Mouse (Mus musculus): ENCODE data around the gene Vamp1.
"Not testable (repeated sequence)": the region's sequence is repeated elsewhere in the genome, so short reads cannot be mapped to it uniquely, and the experiment has no call there.

Gene Vamp1

DNA sequence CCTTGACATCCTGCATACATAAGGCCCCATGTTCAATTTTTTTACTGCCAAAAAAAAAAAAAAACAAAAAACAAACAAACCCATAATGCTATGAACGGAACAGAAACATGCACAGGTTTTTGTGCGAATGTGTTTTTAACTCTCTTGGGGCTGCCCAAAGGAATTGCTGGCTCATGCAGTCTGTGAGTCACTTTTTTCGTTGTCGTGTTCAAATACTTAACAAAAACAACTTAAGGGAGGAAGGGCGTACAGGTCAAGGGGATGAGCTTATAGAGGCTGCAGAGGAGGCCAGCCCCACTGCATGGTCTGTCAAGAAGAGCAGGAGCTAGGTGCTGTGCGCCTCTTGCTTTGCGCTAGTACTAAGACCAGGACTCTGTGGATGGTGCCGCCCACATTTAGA lies 37.4 kb downstream of the Vamp1 start:
- no peak for DNase-seq

DNA sequence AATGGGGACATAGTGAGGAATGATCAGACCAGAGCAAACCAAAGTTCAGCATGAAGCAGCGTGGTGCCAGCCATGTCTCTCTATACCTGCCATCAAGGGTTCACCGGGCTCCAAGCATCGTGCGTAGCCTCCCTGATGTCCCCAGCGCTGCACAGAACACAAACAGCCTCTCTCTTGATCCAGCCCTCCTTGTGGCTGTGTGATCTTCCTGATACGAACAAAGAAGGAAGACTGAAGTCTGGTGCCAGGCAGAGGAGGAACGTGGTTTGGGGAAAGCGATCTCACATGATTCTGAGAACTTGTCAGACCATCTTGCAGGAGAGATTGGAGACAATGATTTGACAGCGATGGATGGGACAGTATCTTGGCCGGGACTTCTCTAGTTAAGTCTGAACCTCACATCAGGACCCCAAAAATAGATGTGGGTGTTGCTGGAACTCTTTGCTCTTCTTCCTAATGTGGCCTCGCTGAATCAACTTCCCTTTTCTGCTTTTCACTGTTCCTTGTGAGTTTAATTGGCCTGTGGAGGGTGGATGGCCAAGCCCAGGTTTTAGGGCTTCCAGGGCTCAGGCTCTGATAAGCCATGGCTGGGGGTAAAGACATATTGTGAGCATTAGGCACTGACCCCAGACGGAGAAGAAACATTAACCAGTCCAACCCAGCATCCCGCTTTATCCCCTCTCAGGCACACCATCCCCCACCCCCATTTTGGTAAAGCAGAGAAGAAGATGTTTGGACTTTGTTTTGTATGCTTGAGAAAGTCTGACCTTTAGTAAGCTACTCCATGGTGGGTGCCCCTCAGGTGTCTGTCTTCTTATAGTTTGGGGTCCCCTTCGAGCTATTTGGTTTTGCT lies 38.7 kb downstream of the Vamp1 start:
- DNase-seq, result no peak

DNA sequence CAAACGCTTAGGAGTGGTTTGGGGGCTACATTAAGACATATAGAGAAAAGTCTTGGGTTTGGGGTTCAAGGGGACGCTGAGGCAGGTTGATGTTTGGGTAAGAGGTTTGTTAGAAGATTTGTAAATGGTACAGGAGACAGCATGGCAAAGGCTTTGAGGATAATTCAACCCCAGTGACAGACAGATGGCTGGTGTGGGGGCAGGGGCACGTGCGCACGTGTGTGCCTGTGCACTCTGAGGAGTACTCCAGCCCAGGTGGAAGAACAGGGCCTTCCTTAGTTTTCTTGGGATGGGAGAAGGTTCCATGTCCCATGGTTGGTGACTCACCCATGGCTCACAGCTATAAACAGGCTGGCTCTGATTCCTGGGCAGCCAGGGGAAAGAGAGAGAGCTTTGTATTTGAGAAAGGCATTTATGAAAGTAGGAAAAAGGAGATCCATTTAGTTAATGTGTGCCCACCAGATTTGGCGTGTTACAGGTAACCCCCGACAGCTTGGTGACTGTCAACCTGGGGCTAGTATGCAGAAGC lies 40.2 kb downstream of the Vamp1 start:
- no peak for DNase-seq

DNA sequence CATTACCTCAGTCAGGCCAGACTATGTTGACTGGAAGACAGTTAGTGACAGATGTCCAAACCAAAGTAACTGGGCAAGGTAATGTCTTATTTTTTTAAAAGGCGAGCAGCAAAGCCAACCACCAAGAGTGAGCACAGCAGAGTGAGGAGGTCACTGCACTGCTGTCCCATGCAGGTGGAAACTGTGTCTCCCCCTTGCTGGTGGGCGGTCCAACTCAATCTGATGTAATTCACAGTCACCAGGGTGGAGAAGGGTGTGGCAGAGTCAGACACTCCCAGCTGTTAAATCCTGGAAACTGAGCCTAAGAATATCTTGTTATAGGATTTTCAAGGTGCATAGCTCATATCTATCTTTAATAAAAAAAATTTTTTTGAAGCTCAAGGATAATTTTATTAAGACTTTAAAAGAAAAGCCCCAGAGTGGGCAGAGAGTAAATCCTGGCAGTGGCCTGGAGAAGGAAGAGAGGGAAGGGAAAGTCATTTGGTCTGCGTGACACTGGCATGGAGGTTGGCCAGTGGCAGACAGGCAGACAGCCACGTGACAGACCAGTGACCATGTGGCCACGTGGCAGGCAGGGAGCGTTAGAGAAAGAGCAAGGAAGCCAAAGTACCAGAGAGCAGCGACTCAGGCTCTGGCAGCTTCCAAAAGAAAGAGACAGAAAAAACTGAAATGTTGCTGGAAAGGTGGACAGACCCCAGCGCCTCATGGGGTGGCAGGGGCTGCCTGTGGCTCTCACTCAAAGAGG lies 41.0 kb downstream of the Vamp1 start:
- DNase-seq, result peak; percentile 47

DNA sequence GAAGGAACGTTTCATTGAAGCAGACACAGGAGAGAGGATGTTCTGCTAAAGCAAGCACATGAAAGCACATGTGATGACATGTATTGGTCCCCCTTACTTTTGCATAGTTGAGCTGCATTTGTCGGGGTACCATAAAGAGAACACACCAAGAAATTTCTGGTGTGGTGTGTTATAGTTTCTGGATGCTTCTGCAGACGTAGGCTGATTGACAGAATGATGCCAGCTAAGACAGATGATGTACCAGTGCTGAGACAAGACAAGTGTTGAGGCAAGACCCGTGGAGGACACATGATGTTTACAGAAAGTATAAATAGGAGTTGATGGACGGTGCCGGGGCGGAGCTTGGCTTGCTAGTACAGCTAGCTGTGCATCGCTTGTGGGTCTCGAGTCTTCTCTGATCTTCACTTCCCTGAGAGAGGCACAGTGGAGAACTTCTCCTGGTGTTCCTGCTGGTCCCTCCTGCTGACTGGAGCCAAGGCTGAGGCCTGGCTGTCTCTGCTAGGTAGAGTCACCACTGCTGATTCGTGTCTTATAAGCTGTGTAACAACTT lies 44.7 kb downstream of the Vamp1 start:
- DNase-seq, result no peak

DNA sequence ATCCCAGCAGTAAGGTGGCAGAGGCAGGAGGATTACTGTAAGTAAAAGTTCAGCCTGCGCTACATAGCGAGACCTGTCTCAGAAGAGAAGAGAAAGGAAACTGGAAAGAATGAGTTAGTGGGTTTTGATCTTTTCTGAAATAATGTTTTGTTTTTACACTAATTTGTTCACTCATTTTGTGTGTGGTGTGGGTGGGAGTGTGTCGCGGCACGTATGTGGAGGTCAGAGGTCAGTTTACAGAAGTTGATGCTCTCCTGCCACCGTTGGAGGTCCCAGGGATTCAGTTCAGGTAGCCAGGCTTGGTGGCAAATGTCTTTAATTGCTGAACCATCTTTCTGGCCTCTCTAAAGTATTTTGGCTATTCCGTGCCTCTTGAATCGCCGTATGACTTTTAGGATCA lies 48.9 kb downstream of the Vamp1 start:
- DNase-seq, result no peak

DNA sequence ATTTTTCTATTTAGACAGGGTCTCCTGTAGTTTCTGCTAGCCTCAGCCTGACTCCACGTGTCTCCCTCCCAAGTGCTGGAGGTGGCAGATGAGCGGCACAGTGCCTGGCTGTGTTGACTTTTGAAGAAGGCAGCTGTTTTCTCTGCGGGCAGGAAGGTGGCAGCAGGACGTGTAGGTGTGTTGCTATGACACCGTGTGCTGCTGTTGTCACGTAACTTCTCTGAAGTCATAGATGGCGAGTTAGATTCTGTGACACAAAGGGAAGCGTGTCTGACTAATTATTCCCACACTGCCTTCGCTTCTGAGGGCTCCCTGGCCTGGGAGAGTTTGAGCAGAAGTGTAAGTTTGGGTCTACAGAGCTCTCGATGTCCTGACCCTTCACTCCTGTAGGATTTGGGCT lies 49.9 kb downstream of the Vamp1 start:
- no peak for DNase-seq

DNA sequence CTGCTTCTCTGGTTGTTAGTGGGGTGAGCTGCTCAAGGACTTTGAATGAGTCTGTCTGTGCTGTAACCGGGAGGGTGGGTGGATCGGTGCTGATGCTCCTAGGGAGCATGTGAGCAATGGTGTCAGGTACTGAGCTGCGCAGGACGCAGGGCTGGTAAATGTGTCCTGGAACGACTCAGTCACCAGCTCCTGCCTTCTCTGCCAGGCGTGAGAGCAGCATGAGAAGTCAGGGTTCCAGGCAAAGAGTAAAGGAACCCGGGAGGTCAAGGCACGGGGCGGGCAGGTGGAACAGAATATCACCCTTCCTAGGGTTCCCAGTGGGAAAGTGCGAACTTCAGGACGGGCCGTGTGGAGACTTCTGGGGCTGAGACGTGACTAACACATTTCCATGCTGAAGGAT lies 50.7 kb downstream of the Vamp1 start:
- no peak for DNase-seq

DNA sequence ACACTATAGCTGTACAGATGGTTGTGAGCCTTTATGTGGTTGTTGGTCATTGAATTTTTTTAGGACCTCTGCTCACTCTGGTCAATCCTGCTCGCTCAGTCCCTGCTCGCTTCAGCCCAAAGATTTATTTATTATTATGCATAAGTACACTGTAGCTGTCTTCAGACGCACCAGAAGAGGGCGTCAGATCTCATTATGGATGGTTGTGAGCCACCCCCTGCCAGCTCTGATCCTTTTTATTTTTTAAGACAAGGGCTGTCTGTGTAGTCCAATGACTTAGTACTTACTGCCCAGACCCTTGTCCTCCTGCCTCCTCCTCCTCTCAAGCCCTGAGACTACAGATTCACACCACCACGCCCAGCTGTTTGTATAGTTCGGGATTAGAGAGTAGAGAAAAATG lies 51.2 kb downstream of the Vamp1 start:
- DNase-seq, result not testable (repeated sequence)

DNA sequence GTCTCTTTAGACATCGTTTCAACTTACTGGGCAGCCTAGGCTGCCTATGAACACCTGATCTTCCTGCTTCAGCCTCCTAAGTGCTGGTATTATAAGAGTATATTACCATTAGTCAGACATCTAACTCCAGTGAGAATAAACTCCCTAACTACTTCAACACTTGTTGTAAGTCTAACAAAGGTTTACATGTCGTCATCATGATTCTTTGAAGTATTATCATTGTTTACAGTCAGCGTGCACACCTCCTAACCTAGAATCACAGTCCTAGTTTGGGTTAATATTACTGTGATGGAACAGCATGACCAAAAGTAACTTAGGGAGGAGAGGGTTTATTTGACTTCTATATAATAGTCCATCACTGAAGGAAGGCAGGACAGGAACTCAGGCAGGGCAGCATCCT lies 52.1 kb downstream of the Vamp1 start:
- no peak for DNase-seq

DNA sequence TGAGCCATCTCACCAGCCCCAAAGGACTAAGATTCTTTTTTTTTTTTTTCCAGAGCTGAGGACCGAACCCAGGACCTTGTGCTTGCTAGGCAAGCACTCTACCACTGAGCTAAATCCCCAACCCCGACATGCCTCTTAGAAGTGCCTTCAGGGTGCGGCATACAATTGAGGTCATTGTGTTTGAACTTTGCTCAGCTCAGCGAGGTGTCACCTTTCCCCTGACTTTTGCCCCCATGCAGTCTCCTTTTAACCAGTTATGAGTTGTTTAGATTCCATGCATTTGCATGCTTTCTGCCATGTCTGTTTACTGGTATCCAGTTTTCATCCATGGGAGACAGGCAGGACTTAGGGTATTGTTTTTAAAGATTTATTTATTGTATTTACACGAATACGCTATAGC lies 53.4 kb downstream of the Vamp1 start:
- no peak for DNase-seq

DNA sequence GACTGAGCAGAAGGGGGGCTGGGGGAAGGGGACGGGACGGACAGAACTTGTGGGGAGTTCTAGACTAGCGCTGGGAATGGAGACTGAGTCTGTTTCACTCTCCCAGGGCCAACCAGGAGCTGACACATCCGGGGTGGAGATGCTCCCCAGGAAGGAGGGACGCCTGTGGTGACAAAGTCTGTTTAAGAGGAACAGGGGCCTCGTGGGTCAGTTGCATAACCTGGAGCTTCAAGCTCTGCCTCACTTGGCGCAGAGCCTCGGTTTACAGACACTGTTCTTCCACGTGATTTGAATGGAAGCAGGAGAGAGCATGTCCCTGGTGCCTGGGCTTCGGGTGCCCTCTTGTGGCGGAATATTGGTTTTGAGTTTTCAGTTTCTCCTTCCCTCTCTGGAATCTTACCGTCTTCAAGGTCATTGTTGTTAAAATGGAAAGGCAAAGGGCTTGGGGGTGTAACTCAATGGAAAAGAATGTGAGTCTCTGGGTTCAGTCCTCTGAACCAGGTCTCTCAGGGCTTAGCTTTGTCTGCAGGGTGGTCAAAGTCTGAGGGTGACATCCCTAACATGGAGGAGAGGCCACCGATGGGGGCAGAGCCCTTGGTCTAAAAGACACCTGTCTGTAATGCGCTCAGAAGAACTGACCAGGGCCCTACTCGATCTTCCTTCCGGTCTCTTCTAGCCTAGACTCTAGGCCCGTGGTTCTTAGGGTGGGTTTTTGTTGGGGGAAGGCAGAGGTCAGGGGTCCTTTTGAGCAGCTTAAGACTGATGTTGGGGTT lies 56.3 kb downstream of the Vamp1 start:
- DNase-seq, result peak; percentile 95

DNA sequence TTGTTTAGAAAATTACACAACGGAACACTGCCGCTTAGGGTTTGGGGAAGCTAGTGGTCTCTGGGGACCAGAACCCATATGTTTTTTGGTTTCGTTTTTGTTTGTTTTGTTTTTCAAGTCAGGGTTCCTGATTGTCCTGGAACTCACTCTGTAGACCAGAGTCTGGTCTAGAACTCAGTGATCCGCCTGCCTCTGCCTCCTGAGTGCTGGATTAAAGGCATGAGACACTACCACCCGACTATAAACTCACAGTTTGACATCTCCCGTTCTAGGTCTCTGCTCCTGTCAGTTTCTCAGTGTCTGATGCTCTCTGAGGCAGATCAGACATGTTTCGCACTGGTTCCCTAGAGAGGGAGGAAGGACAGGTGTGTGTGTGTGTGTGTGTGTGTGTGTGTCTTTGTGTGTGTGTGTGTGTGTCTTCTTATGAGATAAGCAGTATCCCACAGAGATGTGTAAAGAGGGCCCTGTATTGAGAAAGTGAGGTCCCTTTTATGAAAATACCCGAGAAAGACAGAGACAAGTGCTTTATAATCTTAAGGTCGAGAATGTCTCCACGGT lies 57.0 kb downstream of the Vamp1 start:
- no peak for DNase-seq

DNA sequence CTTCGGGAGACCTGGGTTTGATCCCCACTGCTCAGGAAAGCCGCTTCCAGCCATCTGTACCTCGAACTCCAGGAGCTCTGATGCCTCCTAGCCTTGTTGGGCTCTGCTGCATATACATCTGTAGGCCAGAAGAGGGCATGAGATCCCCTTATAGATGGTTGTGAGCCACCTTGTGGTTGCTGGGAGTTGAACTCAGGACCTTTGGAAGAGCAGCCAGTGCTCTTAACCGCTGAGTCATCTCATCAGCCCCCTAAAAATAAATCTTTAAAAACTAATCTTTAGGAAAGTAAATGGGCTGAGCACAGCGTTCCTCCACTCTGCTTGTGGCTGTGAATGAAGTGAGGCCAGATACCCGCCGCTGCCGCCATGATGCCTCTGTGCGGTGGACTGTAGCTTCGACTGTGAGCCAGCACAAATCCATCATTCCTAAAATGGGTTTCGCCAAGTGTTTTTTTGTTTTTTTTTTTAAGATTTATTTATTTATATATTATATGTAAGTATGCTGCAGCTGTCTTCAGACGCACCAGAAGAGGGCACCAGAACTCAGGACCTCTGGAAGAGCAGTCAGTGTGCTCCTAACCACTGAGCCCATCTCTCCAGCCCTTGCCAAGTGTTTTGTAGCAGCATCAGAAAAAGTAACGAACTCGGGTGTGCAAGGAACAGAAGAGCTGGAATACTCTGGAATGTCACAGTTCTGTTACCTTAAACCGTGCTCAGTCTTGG lies 59.7 kb downstream of the Vamp1 start:
- DNase-seq, result no peak

DNA sequence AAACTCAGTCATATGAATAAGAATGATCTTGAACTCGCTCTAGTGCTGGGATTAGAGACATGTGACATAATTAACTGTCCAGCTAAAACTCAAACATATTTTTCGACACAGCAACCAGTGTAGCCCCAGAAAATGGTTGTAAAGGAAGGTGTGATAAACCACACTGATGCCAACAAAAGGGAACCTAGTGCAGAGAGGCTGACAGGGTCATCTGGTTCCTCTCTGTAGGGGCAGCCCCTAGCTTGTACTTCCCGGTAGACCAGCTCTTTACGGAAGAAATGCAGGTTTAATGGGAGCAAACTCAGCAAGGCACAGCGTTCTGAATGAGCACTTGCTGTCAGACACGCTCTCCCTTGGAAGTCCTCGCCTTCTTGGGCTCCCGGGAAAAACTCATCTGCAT lies 64.4 kb downstream of the Vamp1 start:
- no peak for DNase-seq

DNA sequence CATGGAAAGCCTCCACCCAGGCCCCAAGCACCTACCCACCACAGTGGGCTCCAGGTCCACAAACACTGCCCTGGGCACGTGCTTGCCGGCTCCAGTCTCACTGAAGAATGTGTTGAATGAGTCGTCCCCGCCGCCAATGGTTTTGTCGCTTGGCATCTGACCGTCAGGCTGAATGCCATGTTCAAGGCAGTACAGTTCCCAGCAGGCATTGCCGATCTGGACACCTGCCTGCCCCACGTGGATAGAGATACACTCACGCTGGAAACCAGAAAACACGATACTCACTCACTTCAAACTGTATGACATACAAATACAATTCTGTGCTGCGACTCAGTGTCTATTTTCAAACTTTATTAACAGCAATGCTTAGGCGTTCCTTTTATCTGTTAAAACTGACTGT lies 67.4 kb downstream of the Vamp1 start:
- DNase-seq, result not testable (repeated sequence)

DNA sequence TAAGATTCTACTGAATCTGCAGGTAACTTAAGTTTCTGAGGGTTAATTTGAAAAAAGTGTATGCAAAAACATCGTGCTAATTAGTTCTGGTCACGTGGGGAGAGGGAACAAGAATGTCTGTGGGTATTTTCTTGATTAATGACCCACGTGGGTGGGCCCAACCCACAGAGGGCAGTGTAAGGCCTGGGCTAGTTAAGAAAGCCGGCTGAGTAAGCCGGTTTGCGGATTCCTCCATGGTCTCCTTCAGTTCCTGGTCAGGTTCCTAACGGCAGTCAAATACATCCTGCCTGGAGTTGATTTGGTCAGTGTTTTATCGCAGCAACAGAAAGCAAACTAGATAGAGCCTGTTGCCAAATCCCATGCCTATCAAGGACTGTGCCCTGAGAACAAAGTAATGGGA lies 68.9 kb downstream of the Vamp1 start:
- no peak for DNase-seq

DNA sequence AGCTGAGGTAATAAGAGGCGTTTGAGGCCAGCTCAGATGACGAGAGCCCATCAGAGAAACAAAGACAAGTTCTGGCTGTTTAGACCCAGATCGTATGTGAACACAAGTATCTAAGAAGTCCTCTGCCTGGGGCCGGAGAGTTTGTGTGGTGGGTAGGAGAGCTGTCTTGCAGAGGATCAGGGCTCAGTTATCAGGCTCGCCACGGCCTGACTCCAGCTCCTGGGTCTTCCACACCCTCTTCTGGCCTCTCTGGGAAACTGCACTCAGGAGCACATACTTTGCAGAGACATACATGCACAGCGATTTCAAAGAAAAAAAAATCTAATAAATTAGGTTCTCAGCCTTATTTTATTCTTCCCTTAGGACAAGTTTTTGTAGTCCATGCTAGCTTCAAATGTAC lies 69.4 kb downstream of the Vamp1 start:
- DNase-seq, result no peak

DNA sequence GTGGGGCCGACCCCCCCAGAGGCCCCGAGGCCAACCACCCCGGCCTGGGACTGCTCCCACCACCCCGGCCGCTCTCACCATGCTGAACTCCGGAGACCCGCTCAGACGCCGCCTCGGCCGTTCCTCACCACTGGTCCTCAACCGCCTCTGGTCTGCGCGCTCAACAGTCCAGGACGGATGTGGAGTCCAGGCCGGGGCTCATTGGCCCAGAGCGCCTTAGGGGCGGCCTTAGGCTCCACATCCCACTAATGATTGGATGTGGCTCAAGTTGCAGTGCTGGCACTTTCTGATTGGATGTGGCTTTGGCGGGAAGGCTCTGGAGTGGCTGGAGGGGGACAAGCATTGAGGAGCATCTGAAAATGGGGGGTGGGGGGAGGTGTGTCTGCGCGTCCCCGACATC lies 70.5 kb downstream of the Vamp1 start, which contains the start of gene Tuba3a:
TSS of gene Tuba3a (minus strand) at position 153 of the 400 bp plus-strand sequence.
- DNase-seq, result no peak

DNA sequence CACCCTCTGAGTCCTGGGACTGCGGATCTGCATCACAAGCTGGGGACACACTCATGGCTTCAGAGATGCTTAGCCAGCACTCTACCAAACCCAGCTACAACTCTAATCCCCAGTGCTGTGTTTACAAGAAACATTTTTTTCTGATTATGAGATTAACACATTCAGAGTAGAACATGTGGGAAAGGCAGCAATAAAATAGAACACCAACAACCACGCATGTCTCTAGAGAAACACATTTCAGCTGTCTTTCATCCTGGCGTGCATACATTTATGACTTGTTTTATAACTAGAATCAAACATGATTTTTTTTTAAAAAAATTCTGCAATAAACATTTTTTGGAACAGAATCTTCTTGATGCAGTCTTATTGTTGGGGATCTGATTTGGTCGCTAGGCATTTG lies 71.6 kb downstream of the Vamp1 start:
- no peak for DNase-seq

DNA sequence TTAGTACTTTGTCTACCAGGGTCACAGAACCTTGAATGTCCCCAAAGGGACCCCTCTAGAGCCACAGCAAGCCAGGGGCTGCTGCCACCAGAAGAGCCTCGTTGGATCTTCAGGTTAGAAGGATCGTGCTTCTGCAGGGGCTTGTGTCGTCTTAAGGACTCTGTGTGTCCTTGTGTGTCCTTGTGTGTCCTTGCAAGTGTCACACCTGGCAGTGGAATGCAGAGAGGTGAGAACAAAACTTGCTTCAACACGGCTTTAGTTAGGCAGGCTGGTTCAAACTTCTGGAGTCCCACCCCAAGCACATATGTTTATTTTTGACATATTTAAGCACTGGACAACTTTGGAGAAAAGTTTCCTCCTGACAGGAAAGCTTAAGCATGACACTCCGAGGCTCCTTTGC lies 73.4 kb downstream of the Vamp1 start:
- no peak for DNase-seq

DNA sequence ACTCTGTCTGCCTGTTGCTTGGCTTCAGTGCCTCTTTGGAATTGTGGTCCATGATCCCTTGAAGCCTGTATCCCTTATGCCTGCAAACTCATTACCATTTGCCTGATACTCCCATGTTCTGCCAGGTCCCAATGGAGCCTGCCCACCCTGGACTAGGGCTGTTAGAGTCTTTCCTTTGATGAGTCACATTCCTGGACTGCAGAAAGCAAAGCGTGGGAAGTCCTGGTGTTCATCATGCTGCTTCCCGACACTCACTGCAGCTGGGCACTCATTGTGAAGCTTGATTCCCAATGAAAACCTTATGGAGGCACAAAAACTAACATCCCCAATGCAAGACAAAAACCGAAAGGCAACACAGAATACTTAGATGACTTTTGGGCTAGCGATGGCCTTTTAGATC lies 76.0 kb downstream of the Vamp1 start:
- DNase-seq, result no peak

Measured in cerebellum, adult 11-12 months (tissue).